Mouse (Mus musculus): ENCODE data around the gene Tmem44.

Gene Tmem44

GRCm38 (mm10) chr16:30518635-30519034 lies 32.0 kb downstream of the Tmem44 start:
- no peak for DNase-seq (ENCODE audit: low spot score)

GRCm38 (mm10) chr16:30517666-30518283 lies 32.9 kb downstream of the Tmem44 start:
- no peak for DNase-seq (ENCODE audit: low spot score)

GRCm38 (mm10) chr16:30516993-30517392 lies 33.6 kb downstream of the Tmem44 start:
- DNase-seq (ENCODE audit: low spot score) = no peak

GRCm38 (mm10) chr16:30515418-30515817 lies 35.2 kb downstream of the Tmem44 start:
- DNase-seq (ENCODE audit: low spot score) = no peak

- no peak for DNase-seq (ENCODE audit: low spot score)
Measured at GRCm38 (mm10) chr16:30513050-30514024, 37.3 kb downstream of the Tmem44 start.

GRCm38 (mm10) chr16:30512375-30513049 lies 38.1 kb downstream of the Tmem44 start:
- no peak for DNase-seq (ENCODE audit: low spot score)

GRCm38 (mm10) chr16:30511563-30512340 lies 38.9 kb downstream of the Tmem44 start:
- no peak for DNase-seq (ENCODE audit: low spot score)

GRCm38 (mm10) chr16:30510504-30511451 lies 39.9 kb downstream of the Tmem44 start:
- peak; percentile 87 for DNase-seq (ENCODE audit: low spot score)

- no peak for DNase-seq (ENCODE audit: low spot score)
Measured at GRCm38 (mm10) chr16:30510091-30510490, 40.6 kb downstream of the Tmem44 start.

GRCm38 (mm10) chr16:30509340-30509739 lies 41.3 kb downstream of the Tmem44 start:
- no peak for DNase-seq (ENCODE audit: low spot score)

GRCm38 (mm10) chr16:30508738-30509137 lies 41.9 kb downstream of the Tmem44 start:
- no peak for DNase-seq (ENCODE audit: low spot score)

GRCm38 (mm10) chr16:30507120-30507519 lies 43.5 kb downstream of the Tmem44 start:
- DNase-seq (ENCODE audit: low spot score) = no peak

- DNase-seq (ENCODE audit: low spot score) = no peak
Measured at GRCm38 (mm10) chr16:30505311-30506031, 45.2 kb downstream of the Tmem44 start.

- no peak for DNase-seq (ENCODE audit: low spot score)
Measured at GRCm38 (mm10) chr16:30504856-30505255, 45.8 kb downstream of the Tmem44 start.

GRCm38 (mm10) chr16:30503958-30504357 lies 46.7 kb downstream of the Tmem44 start:
- DNase-seq (ENCODE audit: low spot score) = no peak

- DNase-seq (ENCODE audit: low spot score) = no peak
Measured at GRCm38 (mm10) chr16:30502221-30502891, 48.3 kb downstream of the Tmem44 start.

GRCm38 (mm10) chr16:30501621-30502020 lies 49.0 kb downstream of the Tmem44 start:
- DNase-seq (ENCODE audit: low spot score) = no peak

GRCm38 (mm10) chr16:30500223-30500622 lies 50.4 kb downstream of the Tmem44 start:
- no peak for DNase-seq (ENCODE audit: low spot score)

- DNase-seq (ENCODE audit: low spot score) = no peak
Measured at GRCm38 (mm10) chr16:30499126-30499857, 51.4 kb downstream of the Tmem44 start.

Data from ovary, postnatal 36 days (tissue).